Mouse (Mus musculus): ENCODE data around the gene Crybb1.
A peak's percentile ranks its signal among the peaks of the same experiment; 100 is the strongest.

Gene Crybb1

DNA sequence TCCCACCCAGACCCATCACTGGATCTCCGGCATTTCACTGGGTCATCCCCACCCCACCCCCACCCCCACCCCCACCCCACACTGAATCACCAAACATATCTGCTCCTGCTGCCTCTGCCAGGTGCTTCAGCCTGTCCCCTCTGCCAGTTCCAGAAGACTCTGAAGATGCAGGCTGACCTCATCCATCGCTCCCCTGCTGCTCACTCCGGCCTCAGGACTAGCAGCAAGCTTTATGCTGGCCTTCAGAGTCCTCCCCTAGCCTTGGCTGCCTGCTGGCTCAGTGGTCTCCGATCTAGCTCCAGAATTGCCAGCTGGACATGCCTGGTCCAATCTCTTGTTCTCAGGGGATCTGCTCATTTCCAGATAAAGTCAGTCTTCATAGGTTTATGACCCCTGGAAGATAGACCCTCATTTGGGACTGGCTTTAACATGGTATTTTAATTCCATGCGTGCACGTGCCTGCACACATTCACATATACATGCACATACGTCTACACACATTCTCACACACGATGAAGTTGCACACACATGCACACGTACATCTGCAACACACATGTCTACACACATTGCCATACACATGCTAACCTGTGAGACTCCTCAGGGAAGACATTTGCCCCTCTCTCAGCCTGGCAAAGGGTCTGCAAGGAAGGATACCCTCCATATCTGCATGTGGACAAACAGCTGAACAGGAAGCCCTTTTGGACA is 17.6 kb upstream of the Crybb1 start:
- DNase-seq: no peak

DNA sequence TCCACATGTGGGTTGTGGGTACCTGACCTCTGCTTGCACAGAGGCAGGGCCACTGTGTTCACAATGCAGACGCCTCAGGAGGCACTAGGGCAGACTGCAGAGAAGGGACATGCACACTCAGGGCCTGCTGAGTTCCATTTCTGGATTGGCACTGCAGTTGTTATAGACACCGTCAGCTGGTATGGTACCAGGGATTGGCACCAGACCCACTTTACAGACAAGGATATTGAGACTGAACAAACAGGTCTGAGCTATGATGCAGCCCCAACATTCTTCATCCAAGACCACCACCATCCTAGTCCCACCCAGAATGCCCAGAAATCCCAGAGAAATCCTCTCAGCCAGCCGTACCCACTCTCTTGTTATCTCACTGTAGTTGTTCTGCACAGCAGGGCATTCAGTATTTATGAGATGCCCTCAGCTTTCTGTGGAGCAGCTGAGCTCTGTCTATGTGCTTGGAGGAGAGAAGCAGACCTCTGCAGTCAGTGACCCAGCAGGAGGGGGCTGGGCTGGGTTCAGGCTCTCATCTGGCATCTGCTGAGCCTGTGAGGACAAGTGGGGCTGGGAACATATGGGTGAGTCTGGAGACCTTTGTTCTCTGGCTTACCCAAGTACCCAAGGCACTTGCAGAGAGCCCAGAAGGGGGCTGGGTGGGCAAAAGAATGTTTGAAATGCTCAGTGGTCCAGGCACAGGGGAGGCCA is 16.7 kb upstream of the Crybb1 start:
- no peak for DNase-seq

DNA sequence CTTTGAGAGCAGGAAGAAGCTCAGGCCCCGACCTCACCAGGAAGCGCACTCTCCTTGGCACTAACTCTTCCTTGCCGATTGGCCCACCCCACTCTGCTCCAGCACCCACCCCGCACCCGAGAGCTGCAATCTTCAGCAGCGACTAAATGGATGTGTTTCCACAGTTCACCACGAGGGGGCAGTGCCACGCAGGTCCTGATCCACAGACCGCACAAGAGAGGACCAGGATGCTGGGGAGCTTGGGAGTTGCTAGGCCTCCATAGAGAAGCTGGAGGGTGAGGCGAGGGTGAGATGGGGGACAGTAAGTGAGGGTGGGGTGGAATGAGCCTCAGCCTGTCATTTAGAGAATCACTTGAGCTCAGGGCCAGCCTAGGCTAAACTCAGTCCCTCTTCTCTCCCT is 14.9 kb upstream of the Crybb1 start:
- peak; percentile 83 to 91 for DNase-seq

DNA sequence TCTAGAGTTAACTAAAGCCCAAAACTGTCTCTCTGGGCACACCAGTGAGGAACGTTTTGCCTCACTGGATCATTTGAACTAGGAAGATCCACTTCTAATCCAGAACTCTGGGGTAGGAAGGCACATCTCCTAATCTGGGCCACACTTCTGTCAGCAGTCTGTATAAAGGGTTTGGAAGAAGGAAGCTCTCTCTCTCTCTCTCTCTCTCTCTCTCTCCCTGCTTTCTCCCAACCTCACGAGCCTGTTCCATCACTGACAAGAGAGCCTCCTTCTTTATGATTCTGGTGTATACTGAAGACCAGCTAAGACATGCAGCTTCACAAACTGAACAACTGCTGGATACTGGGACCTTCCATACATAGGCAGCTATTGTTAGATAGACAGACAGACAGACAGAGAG is 13.8 kb upstream of the Crybb1 start:
- DNase-seq: no peak

DNA sequence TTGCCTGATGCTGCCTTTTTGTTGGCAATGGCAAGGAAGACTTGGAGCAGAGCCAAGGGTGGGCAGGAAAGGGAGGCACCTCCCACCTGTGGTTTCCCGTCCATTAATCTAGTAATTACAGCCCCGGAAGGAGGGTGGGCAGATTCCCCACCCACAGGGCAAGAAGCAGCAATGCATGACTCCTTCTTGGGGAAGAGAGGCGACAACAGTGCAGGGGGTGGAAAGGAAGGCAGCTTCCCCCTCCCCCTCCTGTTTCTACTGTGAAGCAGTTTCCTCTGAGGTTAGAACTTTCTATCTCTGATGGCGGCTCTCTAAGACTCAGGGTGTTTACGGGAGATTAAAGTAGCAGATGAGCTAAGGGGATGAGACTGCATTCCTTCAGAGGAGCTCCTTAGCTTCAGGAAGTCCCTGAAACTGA is 13.2 kb upstream of the Crybb1 start:
- peak; percentile 76 to 79 for DNase-seq

DNA sequence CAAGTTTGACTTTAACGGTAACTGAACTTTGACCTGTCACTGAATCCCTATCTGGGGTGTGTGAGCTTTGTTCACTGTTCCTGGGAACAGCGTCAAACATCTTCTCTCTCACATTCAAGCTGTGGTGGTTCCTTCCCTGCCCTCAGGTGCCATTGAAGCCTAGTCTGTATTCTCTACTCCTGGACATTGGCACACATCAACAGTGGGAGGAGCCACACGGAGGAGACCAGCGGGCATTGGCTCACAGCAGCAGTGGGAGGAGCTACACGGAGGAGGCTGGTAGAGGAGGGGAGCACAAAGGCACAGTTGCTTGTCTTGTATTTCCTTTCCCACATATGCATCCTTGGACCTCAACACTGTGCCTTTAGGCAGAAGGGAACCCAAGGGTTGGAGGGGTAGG is 12.6 kb upstream of the Crybb1 start:
- DNase-seq: no peak

DNA sequence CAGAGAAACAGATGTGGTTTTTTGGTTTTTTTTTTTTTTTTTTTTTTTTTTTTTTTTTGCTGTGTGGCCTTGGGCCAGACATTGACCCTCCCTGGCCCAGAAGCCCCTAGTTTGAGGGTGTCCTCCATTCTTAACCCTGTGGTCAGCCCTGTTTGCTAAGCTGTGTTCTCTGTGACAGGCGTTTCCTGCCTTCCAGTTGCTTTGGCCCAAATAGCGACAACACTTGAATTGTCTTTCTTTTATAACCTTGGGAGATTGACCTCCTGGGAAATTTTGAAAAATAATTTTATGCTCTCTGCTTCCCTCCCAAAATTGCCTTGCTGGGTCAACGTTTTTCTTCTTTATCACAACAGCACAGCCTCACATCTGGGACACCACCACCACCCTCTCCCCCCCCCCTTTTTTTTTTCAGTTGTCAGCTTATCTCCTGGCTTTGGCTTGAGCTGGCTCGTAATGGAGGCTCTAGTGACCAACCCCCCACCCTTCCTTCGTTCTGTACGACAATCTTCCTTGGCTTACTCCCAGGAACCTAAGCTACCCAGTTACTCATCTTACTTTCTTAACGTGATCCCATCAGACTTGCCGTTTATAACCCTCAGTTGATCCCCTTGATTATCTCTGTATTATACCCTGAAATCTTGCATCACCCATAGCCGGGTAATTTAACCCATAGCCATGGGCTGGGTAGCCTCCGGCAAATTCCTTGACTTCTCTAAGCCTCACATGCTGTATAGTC is 11.9 kb upstream of the Crybb1 start:
- no peak for DNase-seq

DNA sequence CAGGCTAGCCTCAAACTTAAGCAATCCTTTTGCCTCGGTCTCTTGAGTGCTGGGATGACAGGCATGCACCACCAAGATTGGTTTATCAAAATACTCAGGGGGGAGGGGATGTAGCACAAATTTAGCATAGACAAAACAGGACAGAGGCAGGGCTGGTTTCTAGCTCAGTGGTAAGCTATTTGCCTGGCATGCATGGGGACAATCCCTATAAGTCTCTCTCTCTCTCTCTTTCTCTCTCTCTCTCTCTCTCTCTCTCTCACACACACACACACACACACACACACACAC is 11.4 kb upstream of the Crybb1 start:
- DNase-seq: no peak

DNA sequence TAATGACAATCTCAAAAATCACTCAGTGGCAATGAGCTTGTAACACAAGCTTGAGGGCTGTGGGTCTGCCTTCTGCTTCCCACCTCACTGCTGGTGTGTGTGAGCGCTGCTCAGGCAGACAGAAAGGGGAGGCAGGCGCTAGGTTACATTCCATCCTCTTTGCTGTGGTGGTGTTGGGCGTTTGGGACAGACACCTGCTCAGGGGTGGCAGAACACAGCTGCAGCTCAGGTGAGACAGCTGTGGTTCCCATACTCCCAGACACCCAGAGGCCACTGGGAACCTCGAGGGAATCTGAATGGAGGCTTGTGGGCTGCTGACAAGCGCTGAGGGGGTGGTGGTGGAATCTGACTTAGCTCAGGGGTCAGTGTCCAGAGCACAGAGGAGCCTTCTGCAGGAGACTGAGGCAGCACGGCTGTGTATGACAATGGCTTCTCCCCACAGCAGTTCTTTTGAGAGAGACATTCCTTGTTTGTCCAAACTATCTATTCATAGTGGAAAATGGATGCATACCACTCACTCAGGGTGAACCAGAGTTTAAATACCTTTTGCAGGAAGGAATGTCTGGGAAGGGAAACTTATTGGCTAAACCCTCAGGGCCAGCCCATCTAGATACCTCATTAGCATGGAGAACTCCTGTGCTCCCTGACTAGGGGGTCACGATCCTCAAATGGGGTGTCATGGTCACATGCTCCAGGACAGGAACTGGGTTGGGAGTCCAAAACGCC is 10.6 kb upstream of the Crybb1 start:
- no peak for DNase-seq

DNA sequence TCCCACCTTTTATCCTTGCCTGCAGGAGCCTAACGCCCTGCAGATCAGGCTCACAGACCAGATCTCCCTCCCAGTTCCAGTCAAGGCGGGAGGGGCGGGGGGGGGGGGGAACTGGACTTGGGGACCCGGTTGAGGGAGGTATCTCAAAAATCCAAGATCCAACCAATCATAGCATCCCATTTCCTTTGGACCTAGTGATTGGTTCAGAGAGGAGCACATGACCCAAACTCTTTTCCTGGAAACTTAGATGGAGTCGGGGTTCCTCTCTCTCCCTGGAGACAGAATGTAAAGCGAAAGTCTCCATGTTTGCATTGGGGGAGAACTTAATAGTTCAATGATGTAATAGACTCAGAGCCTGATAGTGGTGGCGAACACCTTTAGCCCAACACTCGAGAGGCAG is 8.2 kb upstream of the Crybb1 start:
- DNase-seq: no peak

DNA sequence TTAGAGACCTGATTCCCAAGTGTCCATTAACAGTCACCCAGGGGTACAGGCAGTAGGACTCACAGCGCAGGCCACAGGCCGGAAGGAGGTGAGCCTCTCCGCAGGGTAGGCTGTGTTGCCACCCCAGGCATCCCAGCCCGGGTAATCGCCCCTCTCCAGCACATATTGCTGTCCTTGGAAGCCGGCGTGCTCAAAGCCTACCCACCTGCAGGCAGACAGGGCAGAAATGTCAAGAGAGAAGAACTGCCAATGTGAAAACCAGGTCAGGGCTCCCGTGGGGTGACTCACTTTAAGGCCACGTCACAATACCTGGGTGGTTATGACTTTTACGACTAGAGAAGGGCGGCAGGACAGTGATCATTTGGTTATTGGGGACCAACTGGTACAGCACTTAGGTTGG is 6.5 kb upstream of the Crybb1 start:
- DNase-seq: no peak

DNA sequence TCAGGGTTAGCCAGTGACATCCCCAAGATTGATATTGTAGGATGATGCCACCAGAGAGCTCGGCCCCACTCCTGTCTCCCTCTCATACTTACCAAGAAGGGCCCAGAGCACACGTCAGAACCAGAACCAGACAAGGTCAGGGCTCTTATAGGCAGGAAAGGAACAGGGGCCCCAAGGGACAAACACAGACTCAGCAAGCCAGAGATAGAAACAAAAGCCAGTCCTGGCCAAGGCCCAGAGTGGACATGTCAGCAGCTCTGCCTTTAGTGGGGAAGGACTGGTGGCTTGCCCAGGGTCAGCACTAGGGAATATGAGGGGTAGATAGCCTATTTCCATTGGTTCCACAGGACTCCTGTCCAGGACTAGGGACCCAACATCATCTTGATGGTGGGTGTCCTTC is 3.2 kb upstream of the Crybb1 start, which contains the start of gene Cryba4:
Gene Cryba4, minus strand, starts transcription at position 119 of the 400 bp plus-strand sequence.
- no peak for DNase-seq

DNA sequence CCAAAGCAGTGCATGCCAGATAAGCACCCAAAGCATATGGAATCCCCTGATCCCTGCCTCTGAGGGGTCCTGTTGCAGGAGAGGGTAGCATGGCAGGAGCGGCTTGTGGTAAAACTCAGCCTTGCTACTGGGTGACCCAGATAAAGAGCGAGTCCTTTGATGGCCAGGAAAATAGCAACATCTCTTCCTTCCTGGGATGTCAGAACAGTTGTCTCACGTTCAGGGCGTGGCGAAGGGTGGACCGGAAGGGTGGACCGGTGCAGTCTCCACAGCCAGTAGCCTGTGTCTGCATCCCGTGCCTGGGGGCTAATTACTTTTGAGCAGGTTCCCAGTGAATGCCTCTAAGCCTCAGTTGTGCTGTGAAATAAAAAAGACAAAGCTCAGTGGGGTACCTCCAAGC is 2.4 kb upstream of the Crybb1 start:
- DNase-seq: peak; percentile 57 to 74

DNA sequence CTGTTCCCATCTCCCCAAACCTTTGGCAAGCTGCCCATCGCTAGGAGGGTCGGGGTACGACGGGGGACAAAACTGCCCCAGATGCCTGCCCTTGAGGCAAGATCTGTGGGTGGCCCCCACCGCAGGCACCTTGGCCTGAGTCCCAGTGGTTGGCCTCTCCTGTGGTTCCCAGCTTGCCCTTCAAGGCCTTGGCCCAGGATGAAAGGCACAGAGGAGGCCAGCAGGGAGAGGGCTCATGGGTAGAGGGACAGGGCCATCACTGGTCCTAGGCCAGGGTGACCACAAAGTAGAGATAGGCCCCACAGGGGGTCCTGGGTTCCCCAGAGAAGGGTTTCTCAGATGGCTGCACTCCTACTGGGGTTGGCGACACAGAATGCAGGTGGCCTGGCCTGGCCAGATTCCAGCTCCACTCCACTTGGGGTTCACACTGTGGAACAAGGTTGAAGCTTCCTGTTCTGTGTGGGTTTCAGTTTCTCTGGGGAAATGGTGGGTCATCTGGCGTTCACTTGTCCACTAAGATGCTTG is 1.3 kb upstream of the Crybb1 start:
- peak; percentile 30 to 65 for DNase-seq

DNA sequence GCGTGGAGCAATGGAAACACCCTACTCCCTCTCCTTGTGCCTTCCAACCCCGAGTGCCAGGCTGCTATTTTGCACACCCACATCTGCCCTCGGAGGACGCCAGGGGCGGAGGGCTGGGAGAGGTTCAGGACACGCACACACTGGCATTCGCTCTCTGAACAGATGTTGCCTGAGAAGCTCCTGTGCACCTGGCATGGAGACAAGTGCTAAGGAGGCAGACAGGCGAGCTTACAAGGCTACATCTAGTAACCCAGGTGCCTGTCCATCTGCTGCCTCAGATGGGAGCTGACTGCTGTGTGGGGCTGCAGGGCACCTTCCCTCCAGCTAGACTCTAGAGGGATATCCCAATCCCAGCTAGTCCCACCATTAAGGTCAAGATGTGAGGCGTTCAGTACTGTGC is 842 bp downstream of the Crybb1 start:
- DNase-seq: no peak

DNA sequence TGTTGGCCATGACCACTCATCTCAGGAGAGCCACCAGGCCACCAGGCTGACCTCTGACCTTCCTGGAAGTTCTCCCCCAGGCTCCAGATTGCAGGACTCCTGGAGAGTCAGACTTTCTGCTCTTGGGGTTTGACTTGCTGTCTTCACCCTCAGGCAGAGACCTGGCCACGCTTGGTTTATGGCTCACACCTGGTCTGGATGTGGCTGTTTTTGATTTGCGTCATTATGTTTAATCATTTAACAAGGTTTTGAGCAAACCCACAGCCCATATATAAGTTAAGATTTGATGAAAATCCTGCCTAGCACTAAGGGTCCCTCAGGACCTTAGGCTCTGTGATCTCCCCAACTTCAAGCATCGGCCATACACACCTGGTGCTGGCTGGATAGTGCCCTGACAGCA is 2.3 kb downstream of the Crybb1 start:
- DNase-seq: no peak

DNA sequence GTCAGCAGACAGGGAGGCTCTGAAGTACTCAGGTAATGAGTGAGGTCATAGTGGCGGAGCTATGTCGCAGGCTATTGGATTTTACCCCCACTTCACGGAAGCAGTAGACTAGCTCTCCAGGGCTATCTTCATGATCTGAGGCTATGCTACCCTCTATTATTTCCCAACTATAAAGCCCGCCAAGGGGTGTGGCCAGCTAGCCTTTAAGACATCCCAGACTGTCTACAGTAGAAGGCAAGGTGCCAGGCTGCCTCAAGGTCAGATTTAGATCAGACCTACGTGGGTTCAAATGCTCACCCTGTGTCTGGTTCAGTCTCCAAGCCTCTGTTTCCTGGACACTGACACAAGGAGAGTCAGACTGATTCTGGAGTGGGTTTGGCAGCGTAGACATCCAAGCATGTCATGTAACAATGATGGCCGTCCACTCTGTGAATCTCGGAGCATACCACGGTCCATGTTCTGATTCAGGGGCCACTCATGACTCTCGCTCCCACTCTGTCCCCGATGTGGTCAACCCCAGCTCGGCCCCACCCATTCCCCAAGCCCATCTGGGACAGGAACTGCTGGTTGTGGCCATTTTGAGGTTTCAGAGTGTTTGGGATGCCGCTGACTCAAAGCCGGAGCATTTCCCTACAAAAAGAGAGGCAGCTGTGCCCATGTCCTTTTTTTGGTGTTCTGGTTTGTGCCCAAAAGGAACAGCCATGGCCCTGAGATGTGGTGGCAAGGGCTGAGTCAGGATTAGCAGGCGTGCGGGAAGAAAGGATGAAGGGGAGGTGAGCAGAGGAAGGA is 4.4 kb downstream of the Crybb1 start:
- DNase-seq: no peak

DNA sequence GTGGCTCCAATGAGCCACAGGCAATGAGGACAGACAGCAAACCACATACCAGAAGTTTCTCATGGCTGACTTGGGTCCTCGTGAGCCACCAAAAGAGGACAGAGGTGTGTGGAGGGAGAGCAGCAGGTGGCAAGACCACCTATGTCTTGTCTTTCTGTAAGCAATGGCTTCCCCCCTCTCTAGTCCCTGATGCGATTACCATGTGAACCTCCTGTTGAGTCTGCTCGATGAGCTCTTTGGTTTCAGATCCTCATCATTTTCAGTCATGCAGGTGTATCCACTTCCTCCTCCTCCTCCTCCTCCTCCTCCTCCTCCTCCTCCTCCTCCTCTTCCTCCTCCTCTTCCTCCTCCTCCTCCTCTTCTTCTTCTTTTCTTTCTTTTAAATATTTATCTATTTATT is 5.2 kb downstream of the Crybb1 start:
- no peak for DNase-seq

DNA sequence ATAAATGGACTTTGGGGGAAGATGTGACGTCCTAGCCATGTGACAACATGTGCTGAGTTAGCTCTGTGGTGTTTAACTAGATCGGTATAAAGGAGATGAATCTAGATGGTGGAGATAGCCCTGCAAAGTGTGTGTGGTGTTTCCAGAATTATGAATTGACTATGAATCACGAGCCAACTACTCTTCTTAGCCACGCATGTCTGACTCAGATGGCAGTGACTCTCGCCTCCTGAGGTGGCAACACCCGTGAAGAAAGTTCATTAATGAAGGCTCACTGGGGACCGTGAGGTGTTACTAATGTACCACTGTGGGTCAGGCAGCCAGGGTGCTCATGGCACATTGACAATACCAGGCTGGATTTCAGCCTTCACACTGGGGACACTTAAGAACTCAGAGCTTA is 8.5 kb downstream of the Crybb1 start:
- DNase-seq: no peak

DNA sequence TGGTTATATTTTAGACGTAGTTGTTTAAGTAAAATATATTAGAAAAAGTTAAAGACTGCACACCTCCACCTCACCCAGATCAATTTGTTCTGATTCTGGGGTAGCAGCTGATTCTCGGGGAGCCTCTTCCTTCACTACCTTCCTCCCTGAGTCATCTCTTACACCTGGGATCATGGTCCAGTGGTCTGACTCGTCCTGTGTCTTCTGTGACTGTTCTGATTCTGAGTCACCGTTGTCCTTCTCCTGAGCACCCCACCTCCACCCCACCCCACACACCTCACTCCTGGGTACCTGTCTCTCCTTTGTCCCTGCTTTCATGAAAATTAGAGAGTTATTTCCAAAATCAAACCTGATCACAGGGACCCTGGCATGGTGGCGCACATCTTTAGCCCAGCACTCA is 9.5 kb downstream of the Crybb1 start:
- DNase-seq: no peak

DNA sequence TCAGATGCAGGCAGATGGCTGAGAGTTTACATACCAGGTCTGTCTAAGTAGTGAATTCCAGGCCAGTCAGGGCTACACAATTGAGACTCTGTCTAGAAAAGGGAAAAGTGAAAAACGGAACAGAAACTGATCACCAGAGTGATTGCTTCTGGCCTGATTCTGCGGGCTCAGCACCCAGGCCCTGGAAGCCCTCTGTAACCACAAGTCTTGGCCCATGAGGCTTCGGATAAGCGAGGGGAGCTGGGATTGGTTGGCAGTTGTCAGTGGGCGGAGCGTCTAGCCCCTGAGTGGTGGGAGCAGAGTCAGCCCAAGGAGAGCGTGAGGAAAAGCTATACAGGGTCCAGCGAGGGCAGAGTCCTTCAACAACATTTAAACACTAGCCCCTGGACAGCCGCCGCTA is 9.9 kb downstream of the Crybb1 start:
- peak; percentile 55 to 56 for DNase-seq

DNA sequence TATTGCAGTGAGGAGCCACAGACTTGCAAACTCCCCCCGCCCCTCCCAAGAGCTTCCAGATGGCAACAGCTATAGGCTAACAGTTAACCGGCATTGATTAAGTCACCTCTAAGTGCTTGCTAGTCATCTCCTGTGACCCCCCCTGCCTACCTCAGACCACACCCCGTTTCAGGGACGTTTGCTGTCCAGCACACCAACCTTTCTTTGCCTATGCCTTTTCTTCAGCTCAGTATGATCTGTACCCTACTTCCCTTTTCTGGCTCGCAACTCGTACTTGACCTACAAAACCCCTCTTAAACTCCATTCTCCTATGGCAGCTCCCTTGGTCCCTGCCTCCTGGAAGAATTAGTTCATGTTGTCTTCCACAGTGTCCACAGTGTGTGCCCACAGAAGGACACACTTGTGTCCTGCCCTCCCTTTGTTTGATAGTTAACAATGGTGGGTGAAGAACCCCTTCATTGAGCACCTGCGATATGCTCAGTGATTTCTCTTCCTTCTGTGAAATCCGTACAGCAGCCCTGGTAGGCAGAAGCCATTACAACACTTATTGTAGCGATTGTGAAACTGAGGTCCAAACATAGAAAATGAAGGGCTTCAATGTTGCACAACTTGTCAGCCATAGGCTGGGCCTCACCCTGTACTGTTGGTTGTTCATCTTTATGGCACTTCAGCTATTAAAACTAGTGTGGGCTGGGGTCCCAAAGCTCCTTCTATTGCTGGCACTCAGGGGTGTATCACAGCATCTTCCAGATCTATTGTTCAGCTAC is 10.6 kb downstream of the Crybb1 start:
- DNase-seq: no peak
